Mouse (Mus musculus) left cerebral cortex, adult 18-20 months (tissue): Measurements from ENCODE around the gene Cend1. TPM values are rescaled to one million over a fixed set of nuclear protein-coding genes. Genes with fewer than 3 reads are reported as not detected.

Experiments used
- DNase-seq, 2 experiments: peaks; one replicate each; pipeline ENCODE4 v3.0.0; 2021 to 2022; ENCODE audit warnings: low spot score in 2 of 2, mixed read lengths in 1 of 2
- total RNA-seq, 2 experiments: library from RNA; stranded (reverse); gene quantifications; 2 replicates each; pipeline ENCODE4 v1.2.3; 2021

The Cend1 gene
- total RNA-seq, 2 experiments from 2014 or later = 274 to 309 TPM

DNA sequence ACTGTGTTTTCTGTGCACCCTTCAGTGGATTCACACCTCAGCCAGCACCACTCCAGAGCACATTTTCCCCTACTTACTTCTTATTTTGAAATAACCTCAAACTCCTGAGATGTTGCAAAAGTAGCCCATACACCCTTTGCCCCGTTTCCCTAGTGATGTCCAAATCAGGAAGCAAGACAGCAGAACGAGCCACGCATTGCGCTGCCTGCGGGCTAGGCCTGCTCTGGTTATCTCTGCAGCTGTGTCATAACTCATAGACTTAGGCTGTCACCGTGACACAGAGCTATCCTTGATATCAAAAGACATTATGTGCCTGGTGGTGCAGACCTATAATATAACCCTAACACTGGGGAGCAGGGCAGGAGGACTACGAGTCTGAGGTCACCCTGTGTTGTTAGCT, 35.1 kb downstream of the Cend1 start:
- no peak for DNase-seq

DNA sequence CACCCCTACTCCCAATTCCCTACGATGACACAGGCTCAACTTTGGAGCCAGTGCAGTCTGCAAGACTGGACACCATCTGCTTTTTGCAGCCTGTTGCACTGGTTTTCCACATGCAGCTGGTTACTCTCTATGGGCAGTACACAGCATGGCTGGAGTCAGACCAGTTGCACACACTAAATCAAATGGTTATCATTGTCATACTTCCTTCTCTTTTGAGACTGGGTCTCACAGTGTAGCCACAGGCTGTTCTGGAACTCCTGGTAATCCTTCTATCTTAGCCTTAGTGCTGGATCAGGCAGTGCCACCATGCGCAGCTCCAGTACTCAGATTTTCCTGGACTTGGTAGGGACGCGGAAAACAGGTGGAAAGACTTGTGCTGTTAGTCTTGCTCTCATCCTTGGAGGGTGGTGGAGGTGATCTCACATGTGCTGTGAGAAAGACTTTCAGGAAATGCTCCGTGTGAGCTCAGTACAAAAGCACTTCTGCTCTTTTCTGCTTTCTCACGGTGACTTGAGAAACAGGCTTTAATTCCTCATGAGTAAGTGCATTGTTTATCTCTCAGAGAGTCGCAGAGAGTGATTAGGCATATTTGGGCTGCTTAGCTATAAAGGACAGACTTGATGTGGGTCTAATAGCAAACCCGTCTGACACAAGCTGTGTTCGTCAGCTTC, 36.6 kb downstream of the Cend1 start:
- DNase-seq = no peak

DNA sequence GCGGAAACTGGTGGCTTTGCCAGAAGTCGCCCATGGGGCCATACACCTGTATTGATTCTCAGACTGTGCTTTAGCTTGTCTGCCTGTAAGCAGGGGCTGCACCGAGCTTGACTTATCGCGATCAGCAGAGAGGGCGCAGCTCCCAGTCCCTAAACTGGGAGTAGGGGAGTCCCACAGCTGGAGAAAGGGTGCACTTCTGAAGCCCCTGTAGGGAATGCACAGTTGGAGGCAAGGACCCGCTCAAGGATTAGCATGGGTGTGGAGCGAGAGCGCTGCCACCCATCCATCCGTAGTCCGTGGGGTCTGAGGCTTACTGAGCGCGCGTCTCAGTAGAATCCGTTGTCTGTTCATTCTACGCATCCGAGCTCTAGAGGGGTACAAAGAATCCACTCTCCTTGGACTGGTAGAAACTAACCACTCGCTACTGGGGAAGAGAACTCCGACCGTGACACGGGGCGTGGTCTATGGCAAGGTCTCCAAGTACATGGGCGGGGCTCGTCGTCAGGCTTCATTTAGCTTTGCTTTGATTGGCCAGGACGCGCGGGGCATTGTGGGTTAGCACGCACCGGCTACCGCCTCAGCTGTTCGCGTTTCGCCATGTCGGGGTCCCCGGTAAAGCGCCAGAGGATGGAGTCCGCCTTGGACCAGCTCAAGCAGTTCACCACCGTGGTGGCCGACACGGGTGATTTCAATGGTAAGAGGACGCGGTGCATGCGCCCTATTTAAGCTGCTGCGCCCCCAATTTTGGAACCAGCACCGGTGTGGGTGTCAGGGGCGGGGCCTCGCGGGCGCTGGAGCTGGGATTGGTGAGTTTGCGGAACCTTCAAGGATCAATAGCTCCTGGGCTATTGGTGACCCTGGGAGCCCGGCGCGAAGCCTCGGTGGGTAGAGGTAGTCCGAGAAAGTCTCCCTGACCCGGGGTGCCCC, 37.4 kb downstream of the Cend1 start, which contains the start of gene Taldo1:
Taldo1 (plus strand) TSS at position 575 of the 927 bp plus-strand sequence.
- peak; percentile 96 to 97 for DNase-seq

DNA sequence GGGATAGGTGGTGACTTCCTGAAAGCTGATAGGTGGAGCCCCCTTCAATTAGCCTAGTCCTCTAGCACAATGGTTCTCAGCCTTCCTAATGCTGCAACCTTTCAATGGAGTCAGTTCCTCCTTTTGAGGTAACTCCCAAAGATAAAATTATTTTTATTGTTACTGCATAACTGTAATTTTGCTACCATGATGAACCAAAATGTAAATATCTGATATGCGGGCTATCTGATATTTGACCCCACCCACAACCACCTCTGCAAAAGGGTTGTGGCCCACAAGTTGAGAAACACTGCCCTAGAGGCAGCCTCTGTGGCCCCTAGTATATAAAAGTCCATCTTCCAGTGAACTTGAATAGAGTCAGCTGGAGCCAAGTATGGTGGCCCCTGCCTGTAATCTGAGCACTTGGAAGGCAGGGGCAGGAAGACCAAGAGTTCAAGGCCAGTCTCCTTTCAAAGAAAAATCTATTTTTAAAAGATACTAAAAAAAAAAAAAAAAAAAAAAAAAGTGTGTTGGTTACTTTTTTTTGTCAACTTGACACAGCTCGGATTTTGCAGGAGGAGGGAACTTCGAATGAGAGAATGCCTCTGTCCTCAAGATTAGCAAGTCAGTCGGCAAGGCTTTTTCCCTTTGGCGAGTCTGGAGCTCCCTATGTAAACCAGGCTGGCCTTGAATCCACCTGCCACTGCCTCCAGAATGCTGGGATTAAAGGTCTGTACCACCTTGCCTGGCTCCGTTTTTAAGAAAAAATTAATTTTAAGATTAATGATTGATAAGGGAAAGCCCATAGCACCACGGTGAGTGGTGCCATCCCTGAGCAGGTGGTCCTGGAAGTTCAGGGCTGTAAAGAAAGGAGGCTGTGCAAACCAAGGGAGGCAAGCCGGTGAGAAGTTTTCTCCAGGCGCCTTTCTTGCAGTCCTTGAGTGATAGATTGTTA, 38.7 kb downstream of the Cend1 start:
- DNase-seq = no peak

DNA sequence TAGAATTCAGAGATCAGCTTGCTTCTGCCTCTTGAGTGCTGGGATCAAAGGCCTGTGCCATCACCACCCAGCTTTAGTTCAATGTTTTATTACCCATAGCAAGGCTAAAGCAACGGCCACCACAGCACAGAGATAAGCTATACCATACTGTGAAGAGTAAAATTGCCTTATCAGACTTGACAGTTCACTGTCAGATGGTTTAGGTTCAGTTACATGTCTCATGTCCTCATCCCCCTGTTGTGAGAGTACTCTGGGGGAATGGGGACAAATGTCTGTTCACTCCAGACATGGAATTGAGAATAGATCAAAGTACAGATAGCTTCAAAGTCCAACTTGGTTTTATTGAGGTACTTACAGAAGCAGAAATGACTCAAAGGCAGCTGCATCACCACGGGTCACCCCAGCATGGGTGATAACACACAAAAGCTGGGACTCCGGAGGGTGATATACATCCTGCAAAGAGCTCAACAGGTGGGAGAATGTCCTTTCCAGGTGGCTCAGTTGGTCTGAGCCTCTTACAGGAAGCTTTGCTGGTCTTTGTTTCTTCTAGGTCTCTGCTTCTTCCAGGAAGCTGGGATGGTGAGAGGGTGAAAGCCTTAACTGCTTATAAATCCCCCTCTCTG, 40.7 kb downstream of the Cend1 start:
- DNase-seq = no peak

DNA sequence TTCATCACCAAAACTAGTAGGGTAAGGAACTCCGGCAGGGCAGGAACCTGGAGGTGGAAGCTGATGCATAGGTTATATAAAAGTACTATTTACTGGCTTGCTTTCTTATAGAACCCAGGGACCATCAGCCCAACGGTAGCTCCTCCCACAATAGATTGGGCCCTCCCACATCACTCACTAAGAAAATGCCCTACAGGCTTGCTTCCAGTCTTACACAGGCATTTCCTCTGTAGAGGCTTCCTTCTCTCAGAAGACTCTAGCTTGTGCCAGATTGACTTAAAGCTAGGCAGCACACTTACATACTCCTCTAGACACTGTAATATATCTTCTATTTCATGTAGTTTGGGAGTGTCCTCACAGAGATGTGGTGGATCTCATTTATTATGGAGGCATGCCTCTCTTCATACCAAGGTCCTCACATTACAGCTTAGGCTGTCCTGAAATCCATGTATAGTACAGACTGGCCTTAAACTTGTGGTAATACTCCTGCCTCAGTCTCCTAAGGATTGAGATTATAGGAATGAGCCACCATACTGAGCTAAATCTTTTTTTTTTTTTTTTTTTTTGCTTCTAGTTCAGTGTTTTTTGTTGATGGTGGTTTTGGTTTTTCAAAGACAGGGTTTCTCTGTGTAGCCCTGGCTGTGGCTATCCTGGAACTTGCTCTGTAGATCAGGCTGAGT, 41.3 kb downstream of the Cend1 start:
- no peak for DNase-seq

DNA sequence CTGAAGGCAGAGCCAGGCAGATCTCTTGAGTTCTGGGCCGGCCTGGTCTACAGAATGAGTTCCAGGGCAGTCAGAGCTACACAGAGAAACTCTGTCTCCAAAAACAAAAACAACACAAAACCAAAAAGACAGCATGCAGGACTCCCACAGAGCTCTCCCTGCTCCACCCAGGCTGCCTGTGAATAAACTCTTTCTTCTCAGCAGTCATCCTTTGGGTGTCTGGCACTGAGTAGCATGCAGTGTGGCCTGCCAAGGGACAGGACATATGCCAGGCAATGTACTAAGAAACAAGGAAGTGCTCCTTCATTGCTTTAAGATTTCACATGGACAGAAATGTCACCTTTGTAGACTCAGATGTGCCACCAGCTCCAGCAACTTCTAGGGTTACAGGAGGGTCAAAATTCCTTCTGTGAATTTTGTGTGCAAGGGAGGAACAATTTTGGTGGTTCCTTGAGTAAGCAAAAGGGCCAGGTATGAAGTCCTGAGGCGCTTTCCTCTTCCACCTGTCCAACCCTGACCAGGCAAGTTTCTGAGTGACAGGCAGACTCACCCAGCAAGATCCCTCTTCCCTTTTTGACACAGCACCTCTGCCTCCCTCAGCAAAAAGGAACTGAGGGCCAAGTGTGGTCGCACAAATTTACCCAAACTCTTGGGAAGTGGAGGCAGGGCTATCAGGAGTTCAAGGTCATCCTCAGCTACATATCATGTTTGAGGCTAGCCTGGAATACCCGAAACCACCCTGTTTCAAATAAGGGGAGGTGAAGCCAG, 48.0 kb downstream of the Cend1 start:
- DNase-seq = no peak

DNA sequence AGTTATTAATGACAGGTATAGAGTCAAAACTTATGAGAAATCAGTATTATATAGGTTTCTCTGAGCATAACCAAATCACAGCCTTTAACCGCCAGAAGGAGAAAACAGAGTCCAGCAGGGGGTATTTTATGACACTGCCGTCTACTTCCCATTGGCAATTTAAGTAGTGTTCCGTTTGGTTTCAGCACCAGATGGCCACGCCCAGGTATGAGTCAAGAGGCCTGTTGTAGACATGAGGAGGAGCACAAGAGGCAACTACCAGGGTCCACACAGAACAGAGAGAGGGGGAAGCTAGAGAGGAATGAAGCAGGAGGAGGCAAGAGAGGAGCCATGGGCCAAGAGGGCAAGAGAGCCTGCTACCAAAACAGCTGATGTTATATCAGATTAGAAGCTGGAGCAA, 49.7 kb downstream of the Cend1 start:
- DNase-seq = no peak

Other genes with a start within 250 kb of the Cend1 start
- 100 to 1,000 TPM; 223 to 237 TPM for gene Hras, start 235.5 kb downstream of the Cend1 start, total RNA-seq
- gene Lrrc56, start 235.3 kb downstream of the Cend1 start, total RNA-seq = 1 to 10 TPM; 2.7 to 4.4 TPM
- gene Lmntd2, start 215.4 kb downstream of the Cend1 start, total RNA-seq = not detected
- 1 to 10 TPM; 1.4 to 2.5 TPM for gene Rassf7, start 213.6 kb downstream of the Cend1 start, total RNA-seq
- 10 to 100 TPM; 73.6 to 75.1 TPM for gene Phrf1, start 200.7 kb downstream of the Cend1 start, total RNA-seq
- gene Irf7, start 163.0 kb downstream of the Cend1 start, total RNA-seq = 1 to 10 TPM in 1 of 2 experiments, under 1 TPM in 1; 1.00 to 2.0 TPM
- not detected for gene Cdhr5, start 152.7 kb downstream of the Cend1 start, total RNA-seq
- gene Sct, start 150.4 kb downstream of the Cend1 start, total RNA-seq = not detected
- gene Drd4, start 137.5 kb downstream of the Cend1 start, total RNA-seq = under 1 TPM; 0.33 to 0.66 TPM
- 10 to 100 TPM; 62.8 to 70.5 TPM for gene Deaf1, start 101.8 kb downstream of the Cend1 start, total RNA-seq
- 10 to 100 TPM; 24.6 to 34.6 TPM for gene Tmem80, start 101.8 kb downstream of the Cend1 start, total RNA-seq
- 1 to 10 TPM; 3.5 to 6.3 TPM for gene Eps8l2, start 90.6 kb downstream of the Cend1 start, total RNA-seq
- 100 to 1,000 TPM in 1 of 2 experiments, 10 to 100 TPM in 1; 96.6 to 104 TPM for gene Taldo1, start 37.3 kb downstream of the Cend1 start, total RNA-seq
- 10 to 100 TPM; 40.4 to 45.1 TPM for gene Gatd1, start 15.4 kb downstream of the Cend1 start, total RNA-seq
- 100 to 1,000 TPM; 251 to 254 TPM for gene Slc25a22, start 8.4 kb upstream of the Cend1 start, total RNA-seq
- gene Pidd1, start 14.5 kb upstream of the Cend1 start, total RNA-seq = 1 to 10 TPM; 1.1 to 1.4 TPM
- 100 to 1,000 TPM; 555 to 600 TPM for gene Rplp2, start 17.9 kb upstream of the Cend1 start, total RNA-seq
- gene Pnpla2, start 25.7 kb upstream of the Cend1 start, total RNA-seq = 10 to 100 TPM; 23.6 to 24.8 TPM
- 1 to 10 TPM; 3.7 to 4.5 TPM for gene Cracr2b, start 31.6 kb upstream of the Cend1 start, total RNA-seq
- 10 to 100 TPM; 28.9 to 29.1 TPM for gene Cd151, start 37.9 kb upstream of the Cend1 start, total RNA-seq
- 10 to 100 TPM; 36.6 to 41.6 TPM for gene Polr2l, start 45.6 kb upstream of the Cend1 start, total RNA-seq
- gene Tspan4, start 45.7 kb upstream of the Cend1 start, total RNA-seq = 10 to 100 TPM; 10.3 to 11.6 TPM
- gene Chid1, start 110.4 kb upstream of the Cend1 start, total RNA-seq = 10 to 100 TPM; 60.4 to 72.2 TPM
- 100 to 1,000 TPM; 198 to 218 TPM for gene Ap2a2, start 132.7 kb upstream of the Cend1 start, total RNA-seq
- not detected for gene Muc6, start 225.8 kb upstream of the Cend1 start, total RNA-seq